Mouse (Mus musculus) heart, adult 2 months (tissue): Measurements from ENCODE around the gene Rhbdl1. TPM values are rescaled to one million over a fixed set of nuclear protein-coding genes. Genes with fewer than 3 reads are reported as not detected.
"Not testable (repeated sequence)": the region's sequence is repeated elsewhere in the genome, so short reads cannot be mapped to it uniquely, and the experiment has no call there.

Source experiments
- DNase-seq, 2 experiments: peaks; one replicate each; pipeline ENCODE4 v3.0.0; 2021
- H3K27ac ChIP-seq: fragments of 200-600 bp; 2 replicates; pipeline ENCODE4 v1.8.1; 2022
- H3K27me3 ChIP-seq: fragments of 200-500 bp; 2 replicates; pipeline ENCODE4 v1.6.1; 2012; ENCODE audit warnings: mild to moderate bottlenecking, low read length, inconsistent platforms, mixed read lengths; ENCODE audit not compliant: control insufficient read depth, insufficient read depth
- H3K36me3 ChIP-seq: fragments of 200-500 bp; 2 replicates; pipeline ENCODE4 v1.6.1; 2012; ENCODE audit warnings: low read length, inconsistent platforms; ENCODE audit not compliant: control insufficient read depth, insufficient read depth
- H3K4me1 ChIP-seq: fragments of 200-500 bp; 2 replicates; pipeline ENCODE4 v1.6.1; 2011; ENCODE audit warnings: low read length; ENCODE audit not compliant: control insufficient read depth, insufficient read depth
- H3K4me3 ChIP-seq: fragments of 200-600 bp; 2 replicates; pipeline ENCODE4 v1.8.1; 2022
- H3K79me2 ChIP-seq: fragments of 200-500 bp; replicated peaks from 2 replicates; pipeline ENCODE4 v1.6.1; 2012; ENCODE audit warnings: mild to moderate bottlenecking, inconsistent platforms, low read length, moderate library complexity, mixed read lengths; ENCODE audit not compliant: control insufficient read depth, insufficient read depth
- H3K9ac ChIP-seq: fragments of 200-500 bp; 2 replicates; pipeline ENCODE4 v1.6.1; 2012; ENCODE audit warnings: low read depth, mild to moderate bottlenecking, control low read depth, inconsistent platforms, low read length, mixed read lengths
- CTCF ChIP-seq: fragments of 200-600 bp; IDR thresholded peaks from 2 replicates; pipeline ENCODE4 v1.8.1; 2022; ENCODE audit warnings: antibody characterized with exemption, mild to moderate bottlenecking, moderate library complexity
- EP300 ChIP-seq: fragments of 200-500 bp; IDR thresholded peaks from 2 replicates; pipeline ENCODE4 v1.6.1; 2011; ENCODE audit warnings: low read depth, low read length, control low read depth; ENCODE audit not compliant: insufficient read depth
- POLR2A ChIP-seq: fragments of 200-500 bp; IDR thresholded peaks from 2 replicates; pipeline ENCODE4 v1.6.1; 2011; ENCODE audit warnings: mild to moderate bottlenecking, low read depth, low read length, control low read depth; ENCODE audit not compliant: insufficient read depth
- WGBS: fragments of 180-500 bp; shearing (Covaris S2); methylation state at CpG from one replicate; pipeline ENCODE4 v1.1.7; 2018; 5-methylcytosine and 5-hydroxymethylcytosine counted together
- intact Hi-C: fragments of 180-260 bp; cut with DNase I; formaldehyde crosslinking; loops from one replicate; pipeline ENCODE4 v1.15.1; 2025
- polyA plus RNA-seq: library from polyadenylated mRNA; depleted of rRNA; stranded (reverse); fragments of >200 nt; gene quantifications from 2 replicates; pipeline ENCODE4 v1.2.3, GENCODE M21; 2012
- total RNA-seq, 2 experiments: library from RNA; stranded (reverse); gene quantifications; 2 replicates each; pipeline ENCODE4 v1.2.3; 2021

Rhbdl1 gene
- total and polyA plus RNA-seq, 3 experiments: 0.55 to 4.9 (median 0.82) TPM

DNA sequence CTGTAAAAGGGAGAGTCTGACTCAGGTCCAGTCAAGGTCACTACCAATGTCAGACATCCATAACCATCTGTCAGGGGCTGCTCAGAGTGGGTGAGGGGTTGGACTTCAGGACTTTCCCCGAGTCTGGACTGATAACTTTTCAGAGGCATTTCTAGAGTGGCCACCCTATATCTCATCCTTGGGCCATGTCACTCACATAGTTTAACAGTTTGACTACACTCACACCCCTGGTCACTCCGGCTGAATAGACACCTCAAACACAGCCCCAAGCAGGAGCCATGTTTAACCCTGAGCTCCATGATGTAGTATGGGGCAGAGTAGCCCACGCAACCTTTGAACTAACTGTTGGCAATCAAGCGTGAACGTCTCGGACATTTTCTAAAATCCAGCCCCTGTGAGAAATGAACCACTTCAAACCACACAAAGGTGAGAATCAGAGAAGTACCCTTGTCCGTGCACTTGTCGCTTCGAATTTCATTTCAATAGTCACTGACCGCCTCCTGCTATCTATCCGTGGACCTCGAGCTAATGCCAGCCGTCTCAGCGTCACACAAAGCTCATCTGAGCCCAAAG is 37.1 kb upstream of the Rhbdl1 start:
- Histone ChIP-seq H3K27ac (peak overlapping the region; percentile 91), H3K4me1 (peaks cover 6% of the 10 kb centered on the region; the same call in 1 of the 2 replicates), H3K79me2 (no peaks in the 10 kb centered on the region), H3K27me3 (no peaks in the 10 kb centered on the region), H3K4me3 (peak overlapping the region; percentile 82), H3K9ac (peak overlapping the region; percentile 65), H3K36me3 (no peaks in the 10 kb centered on the region)
- 19% methylated on average over 14 of the region's 14 CpGs for WGBS
- TF ChIP-seq POLR2A (no peak), CTCF (no peak), EP300 (no peak)
- DNase-seq: no peak
- intact Hi-C loops: no loop called here

DNA sequence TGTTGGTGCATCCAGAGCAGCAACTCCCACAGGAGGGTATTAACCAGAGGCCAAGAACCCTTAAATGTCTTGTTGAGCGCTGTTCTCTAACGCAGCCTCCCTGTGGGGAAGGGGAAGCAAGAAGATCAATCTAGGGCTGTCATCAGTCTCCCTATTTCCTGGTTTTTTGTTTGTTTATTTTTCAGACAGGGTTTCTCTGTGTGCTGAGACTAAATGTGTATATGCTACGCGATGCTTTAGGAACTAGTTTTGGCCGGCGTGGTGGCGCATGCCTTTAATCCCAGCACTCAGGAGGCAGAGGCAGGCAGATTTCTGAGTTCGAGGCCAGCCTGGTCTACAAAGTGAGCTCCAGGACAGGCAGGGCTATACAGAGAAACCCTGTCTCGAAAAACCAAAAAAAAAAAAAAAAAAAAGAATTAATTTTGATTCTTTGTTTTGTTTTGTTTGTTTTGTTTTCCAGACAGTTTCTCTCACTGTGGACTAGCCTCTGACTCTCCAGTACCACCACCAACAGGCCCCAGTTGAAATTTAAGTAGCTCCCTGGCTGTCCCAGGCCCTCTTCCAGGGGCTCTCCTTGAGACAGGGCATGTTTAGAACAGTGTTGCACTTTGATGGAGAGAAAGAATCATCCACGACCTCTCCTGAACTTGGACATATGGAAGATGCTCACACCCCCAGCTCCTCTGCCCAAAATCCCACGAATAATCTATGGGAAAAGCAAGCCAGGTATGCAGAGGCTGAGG is 36.5 kb upstream of the Rhbdl1 start:
- intact Hi-C loops: no loop called here
- no peaks in the 10 kb centered on the region for H3K27me3 ChIP-seq
- H3K79me2 ChIP-seq: no peaks in the 10 kb centered on the region
- H3K9ac ChIP-seq: no peak overlapping the region
- no peak overlapping the region for H3K4me3 ChIP-seq
- H3K27ac ChIP-seq: no peak overlapping the region
- no peak for TF ChIP-seq POLR2A
- TF ChIP-seq CTCF: no peak
- TF ChIP-seq EP300: no peak
- WGBS: 78% methylated on average over 11 of the region's 11 CpGs
- no peaks in the 10 kb centered on the region for H3K36me3 ChIP-seq
- H3K4me1 ChIP-seq: peaks cover 9% of the 10 kb centered on the region
- DNase-seq: no peak

DNA sequence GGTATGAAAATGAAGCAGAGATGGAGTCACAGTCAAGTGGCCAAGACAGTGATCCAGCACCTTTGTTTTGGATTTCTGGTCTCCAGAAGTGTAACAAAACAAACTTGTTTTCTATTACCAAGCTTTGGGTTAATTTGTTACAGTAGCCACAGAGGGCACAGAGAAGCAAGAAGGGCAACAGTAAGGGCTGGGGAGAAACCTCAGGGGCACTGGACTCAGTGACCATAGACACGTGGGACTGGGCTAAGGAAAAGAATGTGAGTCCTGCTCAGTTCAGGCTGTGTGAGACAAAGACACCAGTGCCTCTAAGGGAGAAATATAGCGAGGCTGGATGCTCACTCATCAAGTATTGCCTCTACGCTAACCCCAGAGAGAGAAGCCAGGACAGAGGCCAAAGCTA is 35.6 kb upstream of the Rhbdl1 start:
- no peaks in the 10 kb centered on the region; the same call in 1 of the 2 replicates for H3K79me2 ChIP-seq
- intact Hi-C loops: no loop called here
- no peak for TF ChIP-seq CTCF
- TF ChIP-seq EP300: no peak
- no peak for TF ChIP-seq POLR2A
- no peaks in the 10 kb centered on the region for H3K27me3 ChIP-seq
- no peak overlapping the region for H3K27ac ChIP-seq
- no peaks in the 10 kb centered on the region for H3K36me3 ChIP-seq
- no peak for DNase-seq
- H3K9ac ChIP-seq: no peak overlapping the region
- 85% methylated on average over 3 of the region's 3 CpGs for WGBS
- peaks cover 9% of the 10 kb centered on the region for H3K4me1 ChIP-seq
- H3K4me3 ChIP-seq: no peak overlapping the region

DNA sequence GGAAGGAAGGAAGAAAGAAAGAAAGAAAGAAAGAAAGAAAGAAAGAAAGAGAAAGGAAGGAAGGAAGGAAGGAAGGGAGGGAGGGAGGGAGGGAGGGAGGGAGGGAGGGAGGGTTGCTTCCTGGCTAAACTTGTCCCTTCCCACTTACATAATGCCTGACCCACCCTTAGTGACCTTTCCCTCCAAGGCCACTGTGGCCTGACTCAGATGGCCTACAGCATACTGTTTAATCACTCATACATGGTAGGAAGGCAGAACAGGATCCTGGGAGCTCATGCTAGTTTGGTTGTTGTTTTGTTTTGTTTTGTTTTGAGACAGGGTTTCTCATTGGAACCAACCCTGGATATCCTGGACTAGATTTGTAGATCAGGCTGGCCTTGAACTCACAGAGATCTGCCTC is 34.5 kb upstream of the Rhbdl1 start:
- H3K4me3 ChIP-seq, H3K79me2 ChIP-seq, H3K36me3 ChIP-seq, H3K9ac ChIP-seq, H3K27me3 ChIP-seq, intact Hi-C loops, DNase-seq, H3K4me1 ChIP-seq, H3K27ac ChIP-seq: not testable (repeated sequence)

DNA sequence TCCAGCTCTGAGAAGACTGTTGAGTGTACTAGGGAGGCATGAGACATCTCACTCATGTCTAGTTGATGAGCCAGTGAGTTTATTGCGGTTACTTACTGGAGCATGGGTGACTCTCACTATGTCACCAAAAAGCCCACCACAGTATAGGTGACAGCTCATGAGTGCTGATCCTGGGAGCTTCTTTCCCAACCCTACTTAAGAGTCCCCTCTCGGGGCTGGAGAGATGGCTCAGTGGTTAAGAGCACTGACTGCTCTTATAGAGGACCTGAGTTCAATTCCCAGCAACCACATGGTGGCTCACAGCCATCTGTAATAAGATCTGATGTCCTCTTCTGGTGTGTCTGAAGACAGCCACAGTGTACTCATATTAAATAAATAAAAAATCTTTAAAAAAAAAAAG is 32.9 kb upstream of the Rhbdl1 start:
- Histone ChIP-seq H3K9ac (no peak overlapping the region), H3K27ac (no peak overlapping the region), H3K4me3 (no peak overlapping the region), H3K79me2 (peaks cover 3% of the 10 kb centered on the region), H3K36me3 (no peaks in the 10 kb centered on the region), H3K4me1 (peaks cover 7% of the 10 kb centered on the region), H3K27me3 (no peaks in the 10 kb centered on the region)
- DNase-seq: no peak
- TF ChIP-seq CTCF (no peak), EP300 (no peak), POLR2A (no peak)
- 95% methylated on average over 2 of the region's 2 CpGs for WGBS
- intact Hi-C loops: loop anchor here (5.0 kb wide), 2 partner anchors 38 to 617 kb away; partner anchors contain the start of gene Stub1

DNA sequence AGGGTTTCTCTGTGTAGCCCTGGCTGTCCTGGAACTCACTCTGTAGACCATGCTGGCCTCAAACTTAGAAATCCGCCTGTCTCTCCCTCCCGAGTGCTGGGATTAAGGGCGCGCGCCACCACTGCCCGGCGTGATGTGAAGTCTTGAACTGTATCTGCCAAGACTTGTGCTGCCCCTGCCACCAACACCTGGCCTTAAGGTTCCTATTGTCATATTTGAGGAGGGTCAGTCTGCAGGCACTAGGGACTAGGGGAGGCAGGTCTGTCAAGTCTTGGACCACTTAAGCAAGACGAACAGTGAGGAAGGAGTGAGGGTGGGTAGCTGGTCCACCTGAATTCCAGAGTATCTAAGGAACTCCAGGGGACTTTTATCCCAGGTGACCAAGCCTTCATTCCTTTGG is 32.4 kb upstream of the Rhbdl1 start:
- H3K27me3 ChIP-seq: no peaks in the 10 kb centered on the region
- no peaks in the 10 kb centered on the region for H3K36me3 ChIP-seq
- intact Hi-C loops: loop anchor here (5.0 kb wide), 2 partner anchors 37 to 618 kb away; partner anchors contain the start of gene Stub1
- no peak overlapping the region for H3K4me3 ChIP-seq
- H3K79me2 ChIP-seq: peaks cover 3% of the 10 kb centered on the region
- TF ChIP-seq CTCF (no peak), POLR2A (no peak), EP300 (no peak)
- H3K4me1 ChIP-seq: peaks cover 7% of the 10 kb centered on the region
- WGBS: 84% methylated on average over 8 of the region's 8 CpGs
- H3K9ac ChIP-seq: no peak overlapping the region
- no peak overlapping the region for H3K27ac ChIP-seq
- DNase-seq: no peak
